Mouse (Mus musculus) mouse trophoblast stem cell (cell line): Measurements from ENCODE around the gene Rab20.

ENCODE experiments used
- in situ Hi-C, 2 experiments: fragments of 300-500 bp; cut with MseI, MboI; formaldehyde crosslinking; loops; 2 replicates in 1 of 2; 3 replicates in 1 of 2; pipeline ENCODE4 v1.15.1; 2025

Rab20 gene

DNA sequence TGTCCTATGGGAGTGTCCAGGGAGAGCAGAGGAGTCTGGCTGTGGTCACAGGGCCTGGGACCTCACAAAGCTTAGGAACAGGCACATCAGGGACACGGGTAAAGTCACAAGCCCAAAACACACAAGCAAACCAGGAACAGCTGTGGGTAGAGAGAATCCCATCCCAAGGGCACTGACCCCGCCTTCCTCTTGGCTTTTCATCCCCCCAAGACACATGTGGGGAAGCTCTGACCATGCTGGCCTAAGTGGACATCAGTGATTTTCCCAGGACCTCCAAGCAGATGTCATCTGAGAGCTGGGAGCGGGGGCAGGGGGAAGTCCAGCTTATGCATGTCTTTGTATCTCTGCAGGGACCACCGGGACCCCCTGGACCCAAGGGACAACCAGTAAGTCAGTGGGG lies 73.9 kb downstream of the Rab20 start:
- in situ Hi-C loops, result no loop called here

DNA sequence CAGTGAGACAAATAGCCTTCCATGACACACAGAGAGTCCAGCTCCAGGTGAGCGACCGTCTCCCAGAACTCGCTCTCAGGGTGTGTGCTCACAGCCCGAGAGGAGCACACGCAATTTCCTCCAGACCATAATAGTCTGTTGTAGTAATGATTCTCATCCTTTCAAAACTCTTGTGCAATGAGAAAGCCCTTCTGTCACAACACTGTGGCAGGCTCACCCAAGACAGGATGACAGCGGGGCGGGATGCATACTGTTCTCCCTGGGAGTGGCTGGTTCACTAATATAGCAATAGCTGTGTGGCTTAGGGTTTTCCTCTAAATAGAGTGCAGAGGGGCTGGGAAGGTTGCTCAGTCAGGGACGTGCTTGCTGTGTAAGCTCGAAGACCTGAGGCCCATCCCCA lies 74.7 kb downstream of the Rab20 start:
- in situ Hi-C loops, result no loop called here
